Mouse (Mus musculus) cortical plate, adult 2 months (tissue): ENCODE data around the gene 1700123K08Rik. TPM values are rescaled to one million over a fixed set of nuclear protein-coding genes. Genes with fewer than 3 reads are reported as not detected.
"Not testable (repeated sequence)": the region's sequence is repeated elsewhere in the genome, so short reads cannot be mapped to it uniquely, and the experiment has no call there.

ENCODE experiments used
- H3K27ac ChIP-seq: fragments of 200-500 bp; 2 replicates; pipeline ENCODE4 v1.5.1; 2012; ENCODE audit warnings: low read length, control low read depth, inconsistent platforms; ENCODE audit not compliant: insufficient read depth
- H3K4me1 ChIP-seq: fragments of 200-500 bp; 2 replicates; pipeline ENCODE4 v1.6.1; 2011; ENCODE audit warnings: low read length; ENCODE audit not compliant: control insufficient read depth, insufficient read depth
- H3K4me3 ChIP-seq: fragments of 200-500 bp; 2 replicates; pipeline ENCODE4 v1.5.1; 2011; ENCODE audit warnings: mild to moderate bottlenecking, low read length, control low read depth; ENCODE audit not compliant: insufficient read depth
- CTCF ChIP-seq: fragments of 200-500 bp; IDR thresholded peaks from 2 replicates; pipeline ENCODE4 v1.5.1; 2011; ENCODE audit warnings: mild to moderate bottlenecking, control low read depth, low read length; ENCODE audit not compliant: insufficient read depth; ENCODE audit errors: extremely low read depth
- POLR2A ChIP-seq: fragments of 200-500 bp; IDR thresholded peaks from 2 replicates; pipeline ENCODE4 v1.6.1; 2011; ENCODE audit warnings: mild to moderate bottlenecking, low read length, control low read depth; ENCODE audit not compliant: insufficient read depth; ENCODE audit errors: extremely low read depth
- polyA plus RNA-seq: library from polyadenylated mRNA; depleted of rRNA; stranded (reverse); fragments of >200 nt; gene quantifications from 2 replicates; pipeline ENCODE4 v1.2.3, GENCODE M21; 2012; rRNA removed

1700123K08Rik gene
- 0.19 TPM in 1 of 2 replicates, not detected in the other for polyA plus RNA-seq

GRCm38 (mm10) chr5:138564612-138565011, at the start of gene 1700123K08Rik:
Gene 1700123K08Rik, minus strand, starts transcription at chr5:138564712.
- H3K4me3 ChIP-seq, H3K27ac ChIP-seq, H3K4me1 ChIP-seq: not testable (repeated sequence)

- Histone ChIP-seq H3K4me3 (no peak overlapping the region), H3K4me1 (no peaks in the 10 kb centered on the region), H3K27ac (no peak overlapping the region)
- TF ChIP-seq CTCF (no peak), POLR2A (no peak)
These were observed 22.9 kb upstream of the 1700123K08Rik start for GRCm38 (mm10) chr5:138587396-138587795.

- Histone ChIP-seq H3K4me1 (no peaks in the 10 kb centered on the region), H3K4me3 (no peak overlapping the region), H3K27ac (no peak overlapping the region)
- no peak for TF ChIP-seq CTCF
- TF ChIP-seq POLR2A, result no peak
These were observed 7.1 kb upstream of the 1700123K08Rik start for GRCm38 (mm10) chr5:138571623-138572022.

GRCm38 (mm10) chr5:138552718-138553117, 11.8 kb downstream of the 1700123K08Rik start:
- no peak for TF ChIP-seq CTCF
- TF ChIP-seq POLR2A, result no peak

GRCm38 (mm10) chr5:138532491-138532890, 32.0 kb downstream of the 1700123K08Rik start:
- no peak overlapping the region for H3K27ac ChIP-seq
- no peak for TF ChIP-seq POLR2A
- TF ChIP-seq CTCF, result no peak
- H3K4me3 ChIP-seq, result no peak overlapping the region
- no peaks in the 10 kb centered on the region for H3K4me1 ChIP-seq

More at GRCm38 (mm10) chr5:138552718-138553117, 11.8 kb downstream of the 1700123K08Rik start:
- Histone ChIP-seq H3K4me3 (no peak overlapping the region), H3K4me1 (no peaks in the 10 kb centered on the region), H3K27ac (no peak overlapping the region)

Other genes with a start within 250 kb of the 1700123K08Rik start
- 0.19 and 0.30 TPM in 2 replicates for gene Pvrig, start 222.8 kb downstream of the 1700123K08Rik start, polyA plus RNA-seq
- gene Zfp157, start 123.2 kb downstream of the 1700123K08Rik start, polyA plus RNA-seq, result 16.0 and 17.2 TPM in 2 replicates
- gene Zfp68, start 55.0 kb upstream of the 1700123K08Rik start, polyA plus RNA-seq, result 19.9 and 20.9 TPM in 2 replicates
- gene A430033K04Rik, start 58.1 kb upstream of the 1700123K08Rik start, polyA plus RNA-seq, result 10.3 and 11.5 TPM in 2 replicates
- 26.0 and 28.5 TPM in 2 replicates for gene Fam20c, start 189.8 kb upstream of the 1700123K08Rik start, polyA plus RNA-seq